Mouse (Mus musculus) kidney, adult 8-10 months (tissue): Measurements from ENCODE around the gene Camk2b.
"Not testable (repeated sequence)": the region's sequence is repeated elsewhere in the genome, so short reads cannot be mapped to it uniquely, and the experiment has no call there.

ENCODE experiments used
- DNase-seq, 2 experiments: peaks; one replicate each; pipeline ENCODE4 v3.0.0; 2022

Camk2b gene

GRCm38 (mm10) chr11:6011879-6012278, 54.3 kb downstream of the Camk2b start:
- DNase-seq = no peak

DNA sequence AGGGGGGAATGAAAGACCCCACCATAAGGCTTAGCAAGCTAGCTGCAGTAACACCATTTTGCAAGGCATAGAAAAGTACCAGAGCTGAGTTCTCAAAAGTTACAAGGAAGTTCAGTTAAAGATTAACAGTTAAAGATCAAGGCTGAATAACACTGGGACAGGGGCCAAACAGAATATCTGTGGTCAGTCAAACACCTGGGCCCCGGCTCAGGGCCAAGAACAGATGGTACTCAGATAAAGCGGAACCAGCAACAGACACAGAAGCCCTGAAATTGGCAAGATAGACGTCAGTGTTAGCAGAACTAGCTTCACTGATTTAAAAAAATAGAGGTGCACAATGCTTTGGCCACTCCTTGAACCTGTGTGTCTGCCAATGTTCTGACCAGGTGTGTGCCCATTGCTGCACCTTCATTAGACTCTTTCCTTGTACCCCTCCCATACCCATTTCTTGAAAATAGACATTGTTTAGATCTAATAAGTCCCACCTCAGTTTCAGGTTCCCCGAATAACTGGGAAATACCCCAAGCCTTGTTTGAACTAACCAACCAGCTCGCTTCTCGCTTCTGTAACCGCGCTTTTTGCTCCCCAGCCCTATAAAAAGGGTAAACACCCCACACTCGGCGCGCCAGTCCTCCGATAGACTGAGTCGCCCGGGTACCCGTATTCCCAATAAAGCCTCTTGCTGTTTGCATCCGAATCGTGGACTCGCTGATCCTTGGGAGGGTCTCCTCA, 55.2 kb downstream of the Camk2b start:
- DNase-seq = not testable (repeated sequence)

DNA sequence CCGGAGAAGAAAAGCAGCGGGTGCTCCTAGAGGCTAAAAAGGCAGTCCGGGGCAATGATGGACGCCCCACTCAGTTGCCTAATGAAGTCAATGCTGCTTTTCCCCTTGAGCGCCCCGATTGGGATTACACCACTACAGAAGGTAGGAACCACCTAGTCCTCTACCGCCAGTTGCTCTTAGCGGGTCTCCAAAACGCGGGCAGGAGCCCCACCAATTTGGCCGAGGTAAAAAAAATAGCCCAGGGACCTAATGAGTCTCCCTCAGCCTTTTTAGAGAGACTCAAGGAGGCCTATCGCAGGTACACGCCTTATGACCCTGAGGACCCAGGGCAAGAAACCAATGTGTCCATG, 58.4 kb downstream of the Camk2b start:
- not testable (repeated sequence) for DNase-seq

DNA sequence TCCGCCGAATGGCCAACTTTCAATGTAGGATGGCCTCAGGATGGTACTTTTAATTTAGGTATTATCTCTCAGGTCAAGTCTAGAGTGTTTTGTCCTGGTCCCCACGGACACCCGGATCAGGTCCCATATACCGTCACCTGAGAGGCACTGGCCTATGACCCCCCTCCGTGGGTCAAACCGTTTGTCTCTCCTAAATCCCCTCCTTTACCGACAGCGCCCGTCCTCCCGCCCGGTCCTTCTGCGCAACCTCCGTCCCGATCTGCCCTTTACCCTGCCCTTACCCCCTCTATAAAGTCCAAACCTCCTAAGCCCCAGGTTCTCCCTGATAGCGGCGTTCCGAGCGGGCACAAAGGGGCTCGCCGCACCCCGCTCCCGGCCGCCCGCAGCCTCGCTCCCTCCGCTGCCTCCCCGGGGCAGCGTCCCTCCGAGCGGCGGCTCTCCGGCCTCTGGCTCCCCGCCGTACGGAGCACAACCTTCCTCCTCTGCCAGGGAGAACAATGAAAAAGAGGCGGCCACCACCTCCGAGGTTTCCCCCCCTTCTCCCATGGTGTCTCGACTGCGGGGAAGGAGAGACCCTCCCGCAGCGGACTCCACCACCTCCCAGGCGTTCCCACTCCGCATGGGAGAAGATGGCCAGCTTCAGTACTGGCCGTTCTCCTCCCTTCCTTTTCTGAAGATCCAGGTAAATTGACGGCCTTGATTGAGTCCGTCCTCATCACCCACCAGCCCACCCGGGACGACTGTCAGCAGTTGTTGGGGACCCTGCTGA, 59.0 kb downstream of the Camk2b start:
- not testable (repeated sequence) for DNase-seq

GRCm38 (mm10) chr11:6006351-6007009, 59.7 kb downstream of the Camk2b start:
- not testable (repeated sequence) for DNase-seq

DNA sequence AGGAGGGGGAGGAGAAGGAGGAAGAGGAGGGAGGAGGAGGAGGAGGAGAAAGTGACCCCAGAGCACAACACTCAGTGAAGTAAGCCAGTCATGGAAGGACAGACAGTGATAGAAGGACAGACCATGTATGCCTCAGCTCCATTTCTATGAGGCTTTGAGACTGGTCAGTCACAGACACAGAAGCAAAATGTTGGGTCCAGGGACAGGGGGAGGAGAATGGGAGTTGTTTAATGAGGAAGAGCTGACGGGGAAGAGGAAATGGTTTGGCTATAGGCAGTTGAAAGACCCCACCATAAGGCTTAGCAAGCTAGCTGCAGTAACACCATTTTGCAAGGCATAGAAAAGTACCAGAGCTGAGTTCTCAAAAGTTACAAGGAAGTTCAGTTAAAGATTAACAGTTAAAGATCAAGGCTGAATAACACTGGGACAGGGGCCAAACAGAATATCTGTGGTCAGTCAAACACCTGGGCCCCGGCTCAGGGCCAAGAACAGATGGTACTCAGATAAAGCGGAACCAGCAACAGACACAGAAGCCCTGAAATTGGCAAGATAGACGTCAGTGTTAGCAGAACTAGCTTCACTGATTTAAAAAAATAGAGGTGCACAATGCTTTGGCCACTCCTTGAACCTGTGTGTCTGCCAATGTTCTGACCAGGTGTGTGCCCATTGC, 60.7 kb downstream of the Camk2b start:
- DNase-seq = not testable (repeated sequence)

- DNase-seq = no peak
Observed at GRCm38 (mm10) chr11:6003046-6003639, 63.0 kb downstream of the Camk2b start.

GRCm38 (mm10) chr11:6001981-6002649, 64.0 kb downstream of the Camk2b start:
- DNase-seq = no peak

GRCm38 (mm10) chr11:6000961-6001682, 65.0 kb downstream of the Camk2b start:
- DNase-seq = no peak

GRCm38 (mm10) chr11:5999832-6000771, 66.1 kb downstream of the Camk2b start:
- peak; percentile 65 to 73 for DNase-seq

GRCm38 (mm10) chr11:5998472-5998871, 67.7 kb downstream of the Camk2b start:
- DNase-seq = no peak

DNA sequence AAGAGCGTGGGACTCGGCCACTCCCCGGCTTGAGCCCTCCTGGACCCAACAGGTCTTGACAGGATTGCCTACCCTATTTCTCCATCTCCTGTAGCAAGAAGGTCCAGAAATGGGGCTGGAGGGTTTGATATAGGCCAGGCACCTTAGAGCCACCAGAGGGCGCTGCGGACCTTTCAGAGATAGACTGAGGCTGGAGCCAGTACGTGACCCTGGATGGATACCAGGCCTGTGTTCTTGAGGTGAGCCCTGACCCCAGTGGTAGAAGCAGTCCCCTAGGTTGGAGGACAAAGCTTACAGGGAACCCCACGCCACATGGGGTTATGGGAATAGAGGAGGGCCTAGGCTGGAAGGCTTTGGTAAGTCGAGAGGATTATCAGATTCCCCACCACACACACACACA, 70.2 kb downstream of the Camk2b start:
- peak; percentile 74 to 89 for DNase-seq

DNA sequence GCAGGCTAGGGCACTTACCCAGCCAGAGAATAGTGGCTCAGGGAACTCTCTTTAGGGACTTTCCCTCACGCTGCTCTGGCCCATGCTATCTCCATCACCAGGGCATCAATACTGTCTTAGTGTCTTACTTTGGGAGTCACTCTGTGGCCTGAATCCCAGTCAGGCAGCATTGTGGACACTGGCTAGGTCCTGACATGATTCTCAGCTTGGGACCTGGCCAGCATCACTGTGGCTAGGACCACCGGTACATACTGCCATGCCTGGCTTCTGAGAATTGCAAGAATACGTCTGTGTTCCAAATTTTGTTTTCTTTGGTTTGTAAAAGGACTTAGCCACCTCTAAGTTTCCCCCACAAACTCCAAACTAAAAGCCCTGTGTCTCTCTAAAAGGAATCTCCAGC, 71.3 kb downstream of the Camk2b start:
- no peak for DNase-seq

DNA sequence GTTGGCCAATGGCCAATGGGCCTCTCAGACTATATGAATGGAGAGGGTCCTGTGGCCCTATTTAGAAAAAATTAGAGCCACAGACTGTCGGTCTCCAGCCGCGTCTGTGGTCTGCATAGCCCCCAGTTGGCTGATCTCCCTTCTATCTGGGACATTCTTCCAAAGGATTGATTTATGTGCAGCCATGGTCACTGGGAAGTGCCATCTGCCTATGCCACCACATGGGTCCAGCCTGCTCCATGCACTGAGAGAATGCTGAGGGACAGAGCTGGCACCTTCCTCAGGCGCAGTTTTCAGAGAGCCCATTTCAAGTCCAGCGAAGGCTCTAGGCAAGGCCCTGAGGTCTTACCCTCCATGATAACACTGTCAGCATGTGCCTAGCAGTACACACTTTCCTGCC, 72.0 kb downstream of the Camk2b start:
- DNase-seq = no peak

- DNase-seq = peak in 1 of 2 experiments; percentile 41
Observed at GRCm38 (mm10) chr11:5990910-5991309, 75.3 kb downstream of the Camk2b start.

GRCm38 (mm10) chr11:5989954-5990593, 76.1 kb downstream of the Camk2b start:
- DNase-seq = no peak

- no peak for DNase-seq
Observed at GRCm38 (mm10) chr11:5988126-5988525, 78.0 kb downstream of the Camk2b start.

- DNase-seq = no peak
Observed at GRCm38 (mm10) chr11:5983629-5984028, 82.5 kb downstream of the Camk2b start.

DNA sequence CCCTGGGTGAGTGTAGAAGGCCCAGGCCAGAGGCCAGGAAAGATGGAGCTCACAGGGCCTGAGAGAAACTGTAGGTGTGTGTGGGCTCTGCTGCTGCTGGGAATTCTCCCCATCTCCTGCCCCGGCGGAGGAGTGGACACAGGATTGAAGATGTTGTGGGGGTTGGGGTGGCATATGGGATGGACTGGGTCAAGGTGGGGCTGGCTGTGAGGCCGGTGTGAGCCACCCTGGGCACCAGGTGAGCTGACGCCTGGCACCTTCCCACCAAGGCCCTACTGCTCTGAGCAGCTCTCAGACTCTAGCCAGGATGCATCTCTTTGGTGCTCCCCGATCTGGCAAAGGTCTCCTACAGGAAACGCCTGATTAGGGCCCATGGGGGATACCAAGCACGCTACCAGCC, 84.8 kb downstream of the Camk2b start:
- no peak for DNase-seq

DNA sequence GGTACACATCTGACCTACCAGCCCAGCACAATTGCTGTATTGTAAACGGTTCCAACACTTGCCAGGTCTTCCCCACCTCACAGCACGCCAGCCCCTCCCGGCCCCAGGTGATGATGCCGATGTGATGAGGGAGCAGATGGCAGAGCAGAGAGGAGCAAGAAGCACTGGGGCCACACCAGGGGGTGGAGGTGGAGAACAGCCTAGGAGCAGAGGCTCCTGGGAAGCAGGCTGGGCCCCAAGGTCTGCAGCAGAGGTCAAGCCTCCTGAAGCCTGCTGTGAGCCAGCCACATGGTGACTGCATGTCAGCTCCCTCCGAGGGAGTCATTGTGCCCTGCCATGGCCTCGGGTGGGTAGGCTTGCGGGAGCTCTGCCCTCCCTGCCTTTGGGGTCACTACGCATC, 85.6 kb downstream of the Camk2b start:
- DNase-seq = no peak
